Mouse (Mus musculus) gastrocnemius, postnatal 4 days (tissue): ENCODE measurements around the gene Wdfy3. TPM values are rescaled to one million over a fixed set of nuclear protein-coding genes. Genes with fewer than 3 reads are reported as not detected.
A peak's percentile ranks its signal among the peaks of the same experiment; 100 is the strongest.
"Not testable (repeated sequence)": the region's sequence is repeated elsewhere in the genome, so short reads cannot be mapped to it uniquely, and the experiment has no call there.

Experiments used
- DNase-seq, 2 experiments: peaks; one replicate each; pipeline ENCODE4 v3.0.0; 2021 to 2022; ENCODE audit warnings: low spot score in 2 of 2, mixed read lengths in 2 of 2
- total RNA-seq, 2 experiments: library from RNA; stranded (reverse); gene quantifications; 2 replicates each; pipeline ENCODE4 v1.2.3; 2021

Wdfy3 gene
- total RNA-seq, 2 experiments from 2014 or later, result 40.9 to 41.4 TPM

DNA sequence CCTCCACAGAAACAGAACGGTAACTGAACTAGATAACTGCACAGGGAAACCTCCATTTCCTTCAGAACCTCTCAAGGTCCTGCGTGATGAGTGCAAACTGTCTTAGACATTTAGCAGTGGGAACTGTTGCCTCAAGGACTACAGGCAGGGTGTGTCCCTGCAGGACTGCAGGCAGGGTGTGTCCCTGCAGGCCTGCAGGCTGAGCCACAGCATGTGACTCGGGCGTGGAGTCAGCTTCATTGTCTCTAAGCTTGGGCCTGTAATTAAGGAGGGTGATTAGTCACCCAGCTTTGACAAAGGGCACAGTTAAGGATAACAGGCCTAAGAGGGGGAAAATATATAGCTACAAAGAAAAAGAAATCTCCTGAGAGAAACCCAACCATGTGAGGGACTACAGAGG, 222.0 kb downstream of the Wdfy3 start:
- DNase-seq, result no peak

DNA sequence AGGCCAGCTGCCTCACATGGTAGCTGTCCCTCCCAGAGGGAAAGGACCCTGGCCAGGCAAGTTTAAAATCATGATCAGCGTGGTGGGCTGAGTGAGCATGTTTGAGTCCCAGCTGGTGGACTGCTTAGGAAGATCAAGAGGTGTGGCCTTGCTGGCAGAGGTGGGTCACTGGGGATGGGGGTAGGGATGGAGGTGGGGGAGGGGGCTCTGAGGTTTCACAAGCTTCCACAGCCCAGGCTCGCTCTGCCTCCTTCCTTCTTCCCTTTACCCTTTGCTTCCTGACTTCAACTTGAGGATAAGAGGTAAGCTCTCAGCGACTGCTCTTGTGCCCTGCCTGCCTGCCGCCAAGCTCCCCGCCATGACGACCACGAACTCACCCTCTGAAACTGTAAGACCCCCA, 222.4 kb downstream of the Wdfy3 start:
- no peak for DNase-seq

DNA sequence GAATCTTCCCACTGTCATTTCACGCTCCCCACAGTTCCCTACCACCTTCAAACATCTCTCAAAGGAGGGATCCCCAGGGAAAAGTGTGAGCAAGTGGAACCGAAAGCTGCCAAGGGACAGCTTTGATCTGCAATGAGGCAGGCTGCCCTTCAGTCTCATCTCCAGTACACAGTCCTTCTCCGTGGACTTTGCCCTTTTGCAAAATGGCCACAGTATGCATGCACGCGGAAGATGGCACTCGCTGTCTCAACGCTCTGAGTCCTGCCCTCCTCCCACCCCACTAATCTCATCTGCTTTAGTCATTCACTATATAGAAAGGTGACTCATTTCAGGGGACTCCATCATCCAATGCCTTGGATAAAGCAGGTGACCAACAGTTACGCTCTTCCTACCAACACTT, 223.8 kb downstream of the Wdfy3 start:
- no peak for DNase-seq

DNA sequence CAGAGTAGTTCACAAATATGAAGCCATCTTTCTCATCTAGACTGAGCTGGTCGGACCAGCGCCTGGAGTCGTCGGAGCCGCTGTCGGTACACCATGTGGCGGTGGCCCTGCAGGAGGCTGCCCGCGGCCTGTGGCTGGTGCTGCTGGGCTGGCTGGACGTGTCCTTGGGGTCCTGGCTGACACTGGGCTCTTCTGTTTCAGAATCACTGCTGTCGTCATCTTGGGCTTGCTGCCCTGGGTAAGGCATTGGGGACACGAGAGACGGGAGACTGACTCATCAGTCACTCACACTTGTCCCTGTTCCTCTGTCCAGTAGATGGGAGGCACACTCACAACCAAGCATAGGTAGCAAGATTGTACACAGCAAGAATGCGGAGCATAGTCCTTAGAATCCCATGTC, 224.7 kb downstream of the Wdfy3 start:
- no peak for DNase-seq

DNA sequence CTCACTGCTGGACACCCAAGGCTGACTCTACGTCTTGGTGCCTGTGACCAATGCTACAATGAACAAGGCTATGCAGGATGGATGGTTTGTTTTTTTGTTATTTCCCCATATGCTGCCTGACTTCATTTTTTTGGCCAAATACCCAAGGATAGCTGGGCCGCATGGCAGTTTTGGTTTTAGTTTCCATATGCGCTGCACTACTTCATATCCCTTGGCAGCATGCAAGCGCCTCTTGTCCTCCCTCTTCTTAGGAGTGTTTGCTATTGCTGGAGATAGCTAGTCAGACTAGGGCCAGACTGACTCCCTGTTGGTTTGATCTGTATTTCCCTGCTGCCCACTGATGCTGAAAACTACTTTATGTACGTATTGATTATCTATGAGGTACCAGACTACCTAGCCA, 229.2 kb downstream of the Wdfy3 start:
- DNase-seq, result no peak

DNA sequence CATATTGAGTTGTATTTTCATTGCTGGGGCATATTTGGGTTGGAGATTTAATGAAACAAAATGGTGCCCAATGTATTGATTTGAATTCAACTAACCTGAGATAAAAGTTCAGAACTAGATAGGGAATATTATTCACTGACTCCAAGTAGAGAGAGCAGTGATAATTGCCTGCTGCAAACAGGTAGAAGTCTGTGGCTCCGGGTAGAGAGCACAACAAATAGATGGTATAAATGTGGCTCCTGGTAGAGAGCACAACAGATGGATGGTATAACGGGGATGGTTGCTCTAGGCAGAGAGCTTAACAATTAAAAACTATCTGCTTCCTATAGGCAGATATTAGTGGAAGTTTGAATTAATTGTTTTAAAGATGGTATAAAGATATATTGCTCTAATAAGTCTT, 232.1 kb downstream of the Wdfy3 start:
- not testable (repeated sequence) for DNase-seq

DNA sequence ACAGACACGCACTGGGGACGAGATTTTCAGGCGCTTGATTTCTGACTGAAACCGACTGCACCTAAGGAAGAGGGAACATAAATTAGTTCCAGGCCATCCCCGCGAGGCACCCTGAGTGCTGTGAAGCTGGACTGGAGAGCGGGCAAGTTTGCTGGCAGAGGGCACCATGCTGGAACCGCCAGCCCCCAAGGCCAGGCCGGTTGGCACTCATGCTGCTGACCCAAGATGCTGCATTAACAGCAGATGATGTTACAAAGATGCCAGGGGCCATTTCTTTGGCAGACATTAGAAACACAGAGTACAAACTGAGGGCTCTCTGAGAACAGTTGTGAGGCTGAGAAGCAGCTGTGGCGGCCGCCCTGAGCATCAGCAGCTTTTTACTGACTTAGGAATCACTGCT, 233.5 kb downstream of the Wdfy3 start:
- DNase-seq, result no peak

DNA sequence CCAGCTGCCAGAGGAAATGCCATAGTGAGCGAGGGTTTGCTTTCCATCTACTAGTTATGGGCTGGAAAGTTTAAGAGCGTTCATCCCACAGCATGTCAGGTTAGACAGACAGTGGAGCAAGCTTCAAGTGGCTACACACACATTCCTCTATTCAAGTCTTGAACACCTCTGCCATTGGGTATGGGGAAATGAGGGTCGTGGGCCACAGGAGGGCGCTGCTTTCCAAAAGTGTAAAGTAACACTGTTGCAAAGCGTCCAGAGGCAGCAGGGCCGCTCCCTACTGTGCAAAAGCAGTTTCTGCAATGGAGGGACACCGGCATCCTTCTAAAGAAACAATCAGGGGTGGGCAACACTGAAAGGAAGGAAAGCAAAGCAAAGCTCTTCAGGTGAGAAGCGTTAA, 235.8 kb downstream of the Wdfy3 start:
- DNase-seq, result no peak

DNA sequence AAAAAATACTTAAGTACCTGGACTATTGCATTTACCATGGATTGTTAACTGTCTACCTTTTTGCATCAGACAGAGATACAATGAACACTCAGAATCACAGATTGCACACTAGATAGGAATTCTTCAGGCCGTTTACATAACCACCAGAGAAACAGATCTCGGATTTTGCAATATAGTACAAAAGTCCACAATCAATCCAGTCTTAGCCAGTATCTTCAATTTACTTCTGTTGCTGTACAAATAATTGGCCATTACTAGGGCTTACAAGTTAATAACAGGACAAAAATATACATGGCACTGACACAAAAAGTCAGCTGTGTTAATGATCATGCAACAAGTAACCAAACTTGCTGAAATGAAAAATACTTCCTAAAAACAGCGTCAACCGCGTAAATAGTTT, 236.7 kb downstream of the Wdfy3 start:
- DNase-seq, result no peak

DNA sequence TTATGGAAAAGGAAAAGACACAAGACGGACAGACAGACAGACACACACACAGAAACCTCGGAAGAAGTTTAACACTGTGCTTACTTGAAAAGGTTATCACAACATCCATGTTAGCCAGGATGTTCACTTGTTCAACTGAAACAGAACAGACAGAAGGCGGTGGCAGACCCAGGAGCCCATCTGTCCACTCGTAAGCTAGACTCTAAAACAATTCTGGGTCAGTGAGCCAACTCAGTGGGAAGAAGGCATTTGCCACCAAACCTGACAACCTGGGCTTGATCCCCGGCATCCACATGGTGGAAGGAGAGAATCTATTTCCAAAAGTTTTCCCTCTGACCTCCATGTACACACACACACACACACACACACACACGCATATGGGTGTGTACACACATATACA, 237.7 kb downstream of the Wdfy3 start:
- DNase-seq, result no peak

DNA sequence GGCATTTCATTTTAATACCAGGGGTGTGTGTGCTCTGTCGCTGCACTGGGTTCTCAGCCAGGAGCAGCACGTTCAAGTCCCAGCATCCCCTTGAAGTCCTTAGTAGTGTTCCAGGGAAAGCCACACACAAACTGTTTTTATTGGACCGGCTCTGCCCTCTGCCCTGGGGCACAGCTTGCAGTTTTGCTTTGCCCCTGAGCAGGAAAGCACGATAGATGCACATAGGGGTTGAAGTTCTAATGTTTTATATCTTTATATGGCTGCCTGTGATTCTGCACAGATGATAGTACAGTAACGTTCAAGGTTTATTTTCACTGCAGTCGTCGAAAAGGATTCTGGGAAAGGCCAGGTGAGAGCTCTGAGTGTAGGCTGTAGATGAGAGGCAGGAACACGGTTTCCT, 239.5 kb downstream of the Wdfy3 start:
- no peak for DNase-seq

DNA sequence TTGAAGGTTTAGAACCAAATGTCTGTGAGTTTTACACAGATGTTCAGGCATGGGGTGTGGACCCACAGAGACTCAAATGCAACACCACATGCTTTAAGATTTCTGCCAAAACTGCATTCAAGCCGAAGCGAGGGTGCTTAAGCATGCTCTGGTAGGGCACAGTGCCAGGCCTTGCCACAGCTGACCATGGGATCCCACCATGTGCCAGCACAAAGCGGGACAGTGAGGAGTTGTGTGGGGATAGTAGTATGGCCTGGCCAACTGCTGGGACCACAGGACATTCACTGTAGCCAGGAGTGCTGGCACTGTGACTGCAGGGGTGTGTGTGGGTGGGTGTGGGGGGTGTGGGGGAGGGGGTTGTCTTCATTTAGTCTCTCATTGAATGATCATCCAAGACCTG, 240.8 kb downstream of the Wdfy3 start:
- peak in 1 of 2 experiments; percentile 32 for DNase-seq

DNA sequence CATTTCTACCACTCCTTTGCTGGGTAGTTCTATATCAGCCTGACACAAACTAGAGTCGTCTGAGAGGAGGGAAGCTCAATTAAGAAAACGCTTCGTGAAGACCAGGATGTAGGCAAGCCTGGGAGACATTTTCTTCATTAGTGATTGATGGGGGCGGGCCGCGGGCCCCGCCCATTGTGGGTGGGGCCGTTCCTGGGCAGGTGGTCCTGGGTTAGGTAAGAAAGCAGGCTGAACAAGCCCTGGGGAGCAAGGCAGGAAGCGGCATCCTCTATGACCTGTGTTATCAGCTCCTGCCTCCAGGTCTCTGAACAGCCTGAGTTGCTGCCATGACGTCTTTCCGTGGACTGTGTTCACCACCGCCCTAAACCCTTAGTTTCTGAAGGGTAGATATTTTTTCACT, 242.2 kb downstream of the Wdfy3 start:
- no peak for DNase-seq

DNA sequence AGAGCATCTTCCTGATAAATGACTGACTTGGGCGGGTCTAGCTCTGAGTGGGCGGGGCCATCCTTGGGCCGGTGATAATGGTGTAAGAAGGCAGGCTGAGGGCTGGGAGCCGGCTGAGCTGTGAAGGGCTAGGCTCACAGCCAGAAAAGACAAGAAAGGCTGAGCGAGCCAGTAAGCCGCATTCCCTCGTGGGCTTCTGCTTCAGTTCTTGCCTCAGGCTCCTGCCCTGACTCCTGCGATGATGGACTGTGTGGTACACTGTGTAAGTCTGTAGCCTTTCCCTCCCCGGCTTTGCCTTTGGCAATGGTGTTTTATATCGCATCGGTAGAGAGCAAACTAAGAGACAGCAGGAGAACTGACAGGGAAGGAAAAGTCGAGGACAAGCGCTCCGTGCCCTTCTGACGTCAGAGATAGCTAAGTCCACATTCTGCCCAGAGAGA, 243.2 kb downstream of the Wdfy3 start:
- peak in 1 of 2 experiments; percentile 42 for DNase-seq

DNA sequence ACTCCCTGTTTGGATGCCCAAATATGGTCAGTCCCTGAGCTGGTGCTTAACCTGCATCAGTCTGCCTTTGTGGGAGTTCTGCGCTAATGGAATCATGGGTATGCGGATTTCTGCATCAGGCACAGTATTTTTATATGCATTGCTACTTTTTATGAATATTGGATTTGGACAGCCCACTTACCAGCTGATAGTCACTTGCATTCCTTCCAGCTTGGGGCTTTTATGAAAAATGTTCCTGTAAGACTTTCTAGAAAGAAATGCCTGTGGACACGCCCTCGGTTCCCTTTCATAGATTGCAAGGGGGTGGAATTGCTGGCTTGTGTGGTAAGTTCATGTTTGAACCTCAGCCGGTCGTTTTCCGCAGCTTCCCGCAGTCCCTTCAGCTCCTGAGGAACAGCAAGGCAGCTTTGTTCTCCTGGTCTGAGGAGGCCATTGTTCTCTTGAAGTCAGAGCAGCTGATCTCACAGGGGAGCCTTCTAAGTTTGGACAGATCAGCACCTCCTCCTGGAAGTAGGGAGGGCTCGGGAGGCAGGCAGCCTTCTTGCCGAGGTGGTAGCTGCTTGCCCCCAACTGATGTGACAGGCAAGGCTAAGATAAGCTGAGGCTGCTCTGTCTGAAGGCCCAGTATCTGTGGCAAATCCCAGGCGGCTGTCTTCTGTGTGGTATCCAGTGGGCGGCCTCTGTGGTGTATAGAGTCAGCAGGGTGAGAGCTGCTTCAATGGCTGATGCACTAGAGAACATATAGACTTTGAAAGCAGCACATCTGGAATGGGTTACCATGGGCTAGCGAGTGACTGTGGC, 244.4 kb downstream of the Wdfy3 start:
- DNase-seq, result no peak

DNA sequence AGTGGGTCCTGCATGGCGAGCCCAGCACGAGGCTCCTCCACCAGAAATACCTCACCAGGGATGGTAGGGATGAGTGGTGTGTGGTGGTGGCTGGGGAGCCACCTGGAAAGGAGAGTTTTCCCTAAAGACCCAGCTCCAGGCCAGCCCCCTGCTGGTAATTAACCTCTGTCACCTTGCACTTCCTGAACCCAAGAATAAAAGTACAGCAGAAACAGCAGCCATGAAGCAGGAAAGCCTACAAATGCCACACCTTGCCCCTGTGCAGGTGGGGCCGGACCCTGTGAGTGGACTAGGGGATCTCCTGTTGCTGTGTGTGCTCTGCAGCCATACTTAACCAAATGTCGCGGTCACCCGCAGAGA, 247.4 kb downstream of the Wdfy3 start:
- DNase-seq, result no peak

DNA sequence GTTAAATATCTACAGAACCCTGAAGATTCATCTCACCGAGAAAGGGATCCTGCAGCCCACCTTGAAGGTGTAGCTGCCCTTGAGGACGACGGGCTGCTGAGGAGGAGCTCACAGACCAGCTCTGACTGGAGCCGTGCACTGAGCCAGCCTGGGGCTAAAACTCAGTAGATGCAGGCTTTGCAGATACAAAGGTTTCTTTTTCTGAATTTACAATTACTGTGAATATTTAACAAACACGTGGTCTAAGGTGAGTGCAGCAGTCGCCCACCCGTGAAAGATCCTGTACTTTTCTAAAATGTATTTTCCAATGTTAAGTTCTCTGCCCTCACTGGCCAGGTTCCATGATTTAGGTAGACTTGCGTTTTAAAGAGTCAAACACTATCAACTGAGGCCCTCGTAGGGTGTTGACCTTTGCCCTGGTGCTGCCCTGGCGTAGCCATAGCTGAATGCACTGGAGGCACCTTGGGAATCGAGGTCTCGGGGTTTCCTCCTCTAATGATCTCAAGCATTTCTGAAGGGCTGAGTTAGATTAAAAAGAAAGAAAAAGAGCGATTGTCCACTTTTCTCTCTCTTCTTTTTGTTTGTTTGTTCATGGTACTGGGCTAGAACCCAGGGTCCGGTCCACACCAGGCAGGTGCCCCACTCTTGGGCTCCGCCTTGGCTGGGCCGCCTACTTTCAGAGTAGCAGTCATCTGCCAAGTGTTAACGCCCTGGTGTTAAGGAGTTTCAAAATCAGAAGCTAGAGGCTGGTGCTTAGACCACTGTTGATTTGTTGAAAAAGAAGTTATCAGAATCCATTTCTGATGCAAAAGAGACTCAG, 248.0 kb downstream of the Wdfy3 start:
- DNase-seq, result no peak

DNA sequence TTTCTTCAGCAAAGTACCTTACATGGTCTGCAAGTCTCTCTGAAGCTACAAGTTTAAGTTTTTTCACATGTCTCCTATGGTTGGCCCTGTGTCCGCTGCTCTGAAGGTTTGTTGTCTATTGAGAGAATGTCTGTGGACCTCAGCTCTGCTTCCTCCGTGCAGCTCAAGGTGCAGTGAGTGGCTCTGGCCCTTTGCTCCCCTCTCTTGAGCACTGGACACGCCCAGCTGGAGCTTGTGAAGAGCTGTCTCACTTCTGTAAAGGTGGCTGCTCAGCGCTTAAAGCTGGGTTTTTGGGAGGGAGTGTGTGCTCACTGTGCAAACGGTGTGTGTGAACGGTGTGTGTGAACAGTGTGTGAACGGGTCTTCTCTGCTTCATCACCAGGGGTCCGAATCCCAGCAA, 248.7 kb downstream of the Wdfy3 start:
- no peak for DNase-seq

DNA sequence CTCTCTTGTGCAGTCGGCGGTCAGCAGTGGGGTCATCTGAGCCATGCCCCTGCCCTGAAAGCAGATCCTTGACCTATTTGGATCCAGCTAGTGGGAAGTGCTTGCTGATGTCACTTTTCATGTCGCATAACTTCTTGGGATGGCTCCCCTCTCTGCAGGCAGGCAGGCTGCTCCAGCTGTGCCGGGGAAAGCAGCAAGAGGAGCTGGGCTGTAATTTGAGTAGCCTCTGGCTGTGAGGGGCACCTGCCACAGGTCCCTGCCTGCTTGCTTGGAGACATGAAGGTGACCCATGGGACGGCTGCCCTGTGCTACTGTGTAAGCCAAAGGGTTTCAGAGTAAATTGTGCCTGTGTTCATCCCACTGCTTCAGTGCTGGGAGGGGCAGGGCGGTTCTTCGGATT, 249.9 kb downstream of the Wdfy3 start:
- no peak for DNase-seq

DNA sequence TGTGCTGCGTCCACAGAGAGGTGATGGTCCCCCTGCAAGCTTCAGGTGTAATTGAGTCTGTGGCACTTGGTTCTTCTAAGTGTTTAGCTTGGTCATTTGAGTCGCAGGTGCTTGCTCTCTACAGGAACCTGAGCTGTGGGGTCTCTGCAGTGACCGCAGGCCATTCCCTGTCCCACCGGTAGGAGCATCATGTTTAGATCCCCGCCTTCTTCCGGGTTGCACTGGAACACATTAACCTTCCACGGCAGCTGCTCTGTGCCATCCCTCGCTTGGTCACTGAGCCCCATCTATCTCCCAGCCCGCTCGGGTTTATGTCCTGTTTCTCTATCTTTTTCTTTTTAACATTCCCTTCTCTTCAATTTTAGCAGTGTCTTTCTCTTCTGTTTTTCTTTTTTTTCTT, 250.5 kb downstream of the Wdfy3 start:
- DNase-seq, result no peak

DNA sequence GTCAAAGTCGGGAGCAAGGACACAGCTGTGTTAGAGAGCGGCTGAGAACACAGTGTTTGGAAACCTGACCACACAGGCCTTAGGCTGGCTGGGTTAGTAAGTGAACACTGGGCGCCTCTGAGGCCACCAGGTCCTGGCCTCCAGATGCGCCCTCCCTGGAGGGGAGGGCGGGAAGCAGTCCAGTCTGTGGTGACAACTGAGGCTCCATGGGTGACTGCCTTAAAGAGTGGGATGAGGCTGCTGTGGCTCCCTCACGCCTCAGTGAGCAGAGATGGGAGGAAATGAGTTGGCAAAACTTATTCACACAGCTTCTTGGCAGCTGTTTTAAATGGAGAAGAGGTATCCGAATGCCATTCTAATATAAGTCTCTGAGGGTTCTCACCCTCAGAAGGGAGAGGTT, 252.9 kb downstream of the Wdfy3 start:
- no peak for DNase-seq

DNA sequence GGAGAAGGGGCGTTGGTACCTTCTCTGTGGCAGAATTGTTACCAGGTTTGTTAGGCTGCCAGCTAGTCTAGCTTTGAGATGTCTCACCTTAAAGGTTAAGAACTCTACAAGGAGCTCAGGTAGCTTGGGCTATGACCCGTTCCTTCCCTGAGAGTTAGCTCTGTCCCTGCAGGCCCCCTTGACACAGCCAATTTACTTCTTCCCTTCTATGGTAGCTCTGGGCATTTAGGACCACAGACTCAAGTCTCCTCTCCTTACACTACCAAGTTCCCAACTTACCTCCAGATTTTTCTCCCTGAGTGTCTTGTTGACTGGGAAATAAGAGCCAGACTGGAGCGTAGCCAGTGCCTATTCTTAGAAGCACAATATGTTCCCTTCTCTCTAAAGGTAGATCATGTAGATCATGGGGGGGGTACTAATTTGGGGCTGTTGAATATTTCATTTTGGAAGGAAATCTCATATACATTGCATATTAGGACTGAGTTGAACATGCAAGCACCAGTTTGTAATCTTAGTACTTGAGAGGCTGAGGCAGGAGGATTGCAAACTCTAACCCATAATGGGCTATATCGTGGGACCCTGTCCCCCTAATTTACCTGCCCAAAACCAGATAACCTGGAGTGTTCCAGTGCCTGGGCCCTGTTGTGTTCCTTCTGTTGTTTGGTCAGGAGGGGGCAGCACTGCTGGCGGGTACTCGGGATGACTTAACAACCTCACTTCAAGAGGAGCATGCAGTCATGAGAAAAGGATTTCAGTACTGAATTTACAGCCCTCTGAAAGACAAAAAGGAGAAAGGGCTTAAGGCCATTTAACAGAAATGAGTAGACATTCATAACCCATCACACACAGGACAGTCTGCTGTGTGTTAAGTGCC, 258.2 kb downstream of the Wdfy3 start:
- no peak for DNase-seq
